Mouse (Mus musculus) lung, postnatal 0 days (tissue): Measurements from ENCODE around the gene Nfatc2ip.

Experiments used
- CTCF ChIP-seq: IDR thresholded peaks from 2 replicates; pipeline ENCODE4 v1.5.1; 2016; ENCODE audit warnings: antibody characterized with exemption, mild to moderate bottlenecking
- EP300 ChIP-seq: IDR thresholded peaks from 2 replicates; pipeline ENCODE4 v1.6.1; 2016; ENCODE audit warnings: antibody characterized with exemption, mild to moderate bottlenecking, control low read depth

GRCm38 (mm10) chr7:126440134-126440533 lies 43.6 kb upstream of the Nfatc2ip start:
- TF ChIP-seq CTCF (no peak), EP300 (no peak)
